Mouse (Mus musculus) MEL (cell line): Measurements from ENCODE around the gene Apol8.

ENCODE experiments used
- CTCF ChIP-seq, 3 experiments: IDR thresholded peaks in 2 of 3; conservative IDR thresholded peaks in 1 of 3; 2 replicates each; pipeline ENCODE4 v1.5.1; 2011 to 2012; ENCODE audit warnings: low read length in 3 of 3, low read depth in 2 of 3, mild to moderate bottlenecking in 2 of 3, improper control_type of control experiment in 1 of 3, inconsistent platforms in 1 of 3, mixed read lengths in 1 of 3, moderate library complexity in 1 of 3; ENCODE audit not compliant: control insufficient read depth in 1 of 3, insufficient read depth in 1 of 3, poor library complexity in 1 of 3, severe bottlenecking in 1 of 3
- ETS1 ChIP-seq: IDR thresholded peaks from 2 replicates; pipeline ENCODE4 v1.6.1; 2012; ENCODE audit warnings: low read depth, mild to moderate bottlenecking, inconsistent platforms, low read length, improper control_type of control experiment, moderate library complexity
- MAFK ChIP-seq: IDR thresholded peaks from 2 replicates; pipeline ENCODE4 v1.6.1; 2011; ENCODE audit warnings: low read depth, mild to moderate bottlenecking, low read length, improper control_type of control experiment, borderline replicate concordance

DNA sequence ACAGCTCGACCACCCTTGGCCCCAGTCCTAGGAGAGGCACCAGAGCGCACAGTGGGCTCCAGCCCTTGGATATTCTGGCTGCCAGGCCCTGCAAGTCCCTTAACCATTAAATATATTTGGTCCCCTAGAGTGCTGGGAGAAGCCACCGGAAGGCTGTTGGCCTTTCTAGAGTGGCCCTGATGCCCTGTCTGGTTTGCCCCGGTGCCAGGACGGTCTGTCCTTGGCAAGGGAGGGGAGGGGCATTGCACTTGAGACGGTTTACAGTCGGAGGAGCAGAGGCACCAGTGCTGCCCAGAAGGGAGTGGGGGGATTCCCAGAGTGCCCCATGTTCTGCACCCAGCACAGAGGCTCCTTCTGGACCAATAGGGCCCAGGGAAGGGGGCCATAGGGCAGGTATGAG is 4.3 kb upstream of the Apol8 start:
- TF ChIP-seq MAFK = no peak
- TF ChIP-seq CTCF (IDR thresholded peaks at IDR 0.05 in 2 of 3, conservative IDR thresholded peaks at IDR 0.05 in 1 of 3; ENCODE audit: control insufficient read depth in 1 of 3, insufficient read depth in 1 of 3, low read depth in 2 of 3, low read length in 3 of 3, poor library complexity in 1 of 3, severe bottlenecking in 1 of 3) = no peak
- TF ChIP-seq ETS1 = no peak
